Mouse (Mus musculus): Measurements from ENCODE around the gene Cdkn2b. TPM values are rescaled to one million over a fixed set of nuclear protein-coding genes. Genes with fewer than 3 reads are reported as not detected.
A peak's percentile ranks its signal among the peaks of the same experiment; 100 is the strongest.

Cdkn2b gene
- total RNA-seq (2021), result 1 to 10 TPM; 2.6 to 2.9 TPM

- intact Hi-C loops (cut with DNase I), result no loop called here
- DNase-seq (ENCODE audit: extremely low spot score in 1 of 2, low spot score in 2 of 2), result peak; percentile 38 to 88
Measured at GRCm38 (mm10) chr4:89310491-89311254, at the start of gene Cdkn2b. Cdkn2b (minus strand) TSS chr4:89311039.

GRCm38 (mm10) chr4:89360349-89360748 is 49.5 kb upstream of the Cdkn2b start:
- intact Hi-C loops (cut with DNase I), result no loop called here
- no peak for DNase-seq (ENCODE audit: extremely low spot score in 1 of 2, low spot score in 2 of 2)

DNA sequence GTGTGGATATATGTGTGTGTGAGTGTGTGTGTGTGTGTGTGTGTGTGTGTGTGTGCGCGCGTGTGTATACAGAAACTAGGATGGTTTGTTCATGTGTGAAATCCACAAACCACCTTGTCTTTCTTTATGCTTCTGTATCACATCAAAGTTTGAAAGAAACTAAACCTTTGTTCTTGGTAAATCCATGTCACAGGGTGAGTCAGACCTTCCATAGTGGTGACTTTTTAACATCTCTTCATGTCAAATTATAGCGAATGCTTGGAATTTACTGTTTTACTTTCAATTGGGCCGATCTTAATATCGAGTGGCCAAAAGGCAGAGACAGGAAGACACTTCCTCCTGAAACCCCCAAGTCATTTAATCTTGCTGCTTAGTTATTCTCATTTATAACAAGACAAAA is 48.7 kb upstream of the Cdkn2b start:
- intact Hi-C loops (cut with DNase I), result no loop called here
- no peak for DNase-seq (ENCODE audit: extremely low spot score in 1 of 2, low spot score in 2 of 2)

DNA sequence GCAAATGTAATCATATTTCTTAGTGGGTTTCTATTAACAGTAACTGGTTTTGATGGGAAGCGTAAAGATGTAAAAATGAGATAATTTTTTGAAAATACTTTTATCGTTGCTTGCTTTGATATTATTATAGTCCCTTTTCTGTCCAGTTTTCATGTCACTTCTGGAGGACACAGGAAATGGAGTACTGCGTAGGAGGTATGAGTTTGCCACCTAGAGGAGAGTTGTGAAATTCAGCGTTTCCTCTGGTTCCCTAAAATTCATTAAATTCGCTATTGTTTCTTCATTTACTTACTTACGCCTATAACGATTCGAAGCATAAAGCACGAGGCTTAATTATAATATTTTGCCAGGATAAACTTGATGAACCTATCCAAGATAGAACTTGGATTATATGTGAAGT is 43.1 kb upstream of the Cdkn2b start:
- DNase-seq (ENCODE audit: extremely low spot score in 1 of 2, low spot score in 2 of 2), result no peak
- intact Hi-C loops (cut with DNase I), result no loop called here

DNA sequence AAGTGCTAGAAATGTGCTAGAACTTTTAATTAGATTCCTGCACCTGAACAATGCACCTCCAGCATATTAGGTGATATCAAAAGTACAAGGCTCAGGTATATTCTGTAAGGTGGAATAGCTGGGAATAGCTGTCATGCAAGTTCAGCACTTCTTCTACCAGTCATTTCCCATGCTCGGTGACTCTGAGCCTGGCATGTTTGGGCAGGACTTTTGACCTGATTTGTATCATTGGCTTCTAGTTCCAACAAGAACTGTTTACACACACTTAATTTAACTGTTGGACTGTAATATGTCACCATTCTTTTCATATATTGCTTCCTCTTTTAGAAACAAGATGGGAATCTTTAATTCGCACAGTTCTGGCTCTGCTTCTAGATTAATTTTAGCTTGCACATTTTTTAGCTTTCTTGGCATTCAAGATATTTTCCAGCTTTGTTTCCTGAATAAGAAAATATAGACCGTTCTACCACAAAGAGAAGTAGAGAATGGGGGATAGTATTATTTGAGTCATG is 42.3 kb upstream of the Cdkn2b start:
- no peak for DNase-seq (ENCODE audit: extremely low spot score in 1 of 2, low spot score in 2 of 2)
- intact Hi-C loops (cut with DNase I), result no loop called here

DNA sequence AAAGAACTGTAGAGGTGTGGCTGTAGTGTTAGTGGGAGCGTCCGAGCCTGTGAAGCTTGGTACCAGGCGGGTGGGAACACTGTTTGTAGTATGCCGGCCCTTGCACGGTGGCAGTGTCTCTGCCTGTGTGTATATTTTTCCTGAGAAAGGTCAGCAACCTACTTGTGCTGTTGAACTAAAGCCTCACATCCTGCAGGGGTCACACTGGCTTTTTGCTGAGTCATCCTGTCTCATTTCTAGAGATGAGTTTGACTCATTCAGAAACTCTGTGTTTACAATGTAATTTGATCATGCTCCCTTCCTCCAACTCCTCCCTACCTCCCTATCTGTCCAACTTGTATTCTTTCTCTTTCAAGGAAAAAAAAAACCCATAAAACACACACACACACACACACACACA is 40.6 kb upstream of the Cdkn2b start:
- intact Hi-C loops (cut with DNase I), result no loop called here

DNA sequence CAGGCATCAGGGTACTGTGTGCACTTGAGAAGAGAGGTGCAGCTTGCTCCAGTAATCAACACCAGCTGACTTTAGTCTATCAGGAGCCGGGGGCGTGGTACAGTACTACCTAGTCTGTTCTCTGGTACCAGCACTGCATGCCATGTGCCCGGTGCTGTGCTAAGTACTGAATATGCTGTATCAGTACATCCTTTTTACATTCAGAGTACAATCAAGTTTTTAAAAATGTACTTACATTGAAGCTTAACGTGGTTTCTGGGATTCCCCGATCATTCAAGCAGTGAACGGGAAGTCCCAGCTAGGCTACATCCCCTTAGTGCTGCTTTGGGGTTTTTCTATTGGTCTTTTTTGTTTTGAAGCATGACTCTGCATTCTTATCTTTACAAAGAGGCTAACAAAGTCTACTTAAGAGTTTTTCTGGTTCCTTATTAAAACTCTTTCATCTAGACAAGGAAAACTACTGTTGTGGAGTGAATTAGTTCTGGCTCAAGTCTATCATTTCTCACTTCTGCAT is 40.2 kb upstream of the Cdkn2b start:
- intact Hi-C loops (cut with DNase I), result no loop called here
- DNase-seq (ENCODE audit: extremely low spot score in 1 of 2, low spot score in 2 of 2), result no peak

More for the DNA sequence above, 40.6 kb upstream of the Cdkn2b start:
- DNase-seq (ENCODE audit: extremely low spot score in 1 of 2, low spot score in 2 of 2), result no peak

GRCm38 (mm10) chr4:89350391-89350790 is 39.6 kb upstream of the Cdkn2b start:
- no peak for DNase-seq (ENCODE audit: extremely low spot score in 1 of 2, low spot score in 2 of 2)
- intact Hi-C loops (cut with DNase I), result no loop called here

DNA sequence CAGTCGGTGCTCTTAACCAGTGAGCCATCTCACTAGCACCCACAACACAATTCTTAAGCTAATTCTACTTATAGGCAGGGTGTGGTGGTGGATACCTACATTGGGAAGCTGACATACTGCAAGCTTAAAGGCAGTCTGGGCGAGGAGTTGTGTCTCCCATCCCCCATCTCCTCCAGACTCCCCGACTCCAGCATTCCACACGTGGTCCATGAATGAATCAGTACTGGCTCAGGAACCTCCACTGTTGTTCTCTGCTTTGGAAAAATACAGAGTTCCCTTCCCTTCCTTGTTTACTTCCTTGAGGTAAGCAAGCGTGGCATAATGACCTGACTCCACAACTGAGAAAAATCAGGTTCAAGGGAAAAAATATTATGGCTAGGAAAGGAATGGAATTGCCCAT is 38.0 kb upstream of the Cdkn2b start:
- intact Hi-C loops (cut with DNase I), result no loop called here
- DNase-seq (ENCODE audit: extremely low spot score in 1 of 2, low spot score in 2 of 2), result no peak

DNA sequence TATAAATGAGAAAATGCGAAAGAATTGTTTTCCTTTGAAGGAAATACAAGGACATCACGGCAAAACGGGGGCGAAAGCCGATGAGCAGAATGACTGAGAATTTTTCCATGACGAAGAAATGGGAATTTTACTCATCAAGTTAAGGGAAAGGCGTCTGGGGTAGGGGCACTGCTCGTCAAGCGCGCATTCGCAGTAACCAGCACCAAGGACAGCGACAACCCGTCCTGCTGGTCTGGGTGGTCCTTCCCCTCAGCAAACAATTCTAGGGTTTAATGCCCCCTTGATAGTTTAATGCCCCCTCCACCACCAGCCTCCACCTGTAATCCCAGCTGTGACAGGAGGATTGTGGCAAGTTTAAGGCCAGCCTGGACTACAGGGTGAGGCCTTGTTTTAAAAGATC is 2.6 kb upstream of the Cdkn2b start:
- no peak for DNase-seq (ENCODE audit: extremely low spot score in 1 of 2, low spot score in 2 of 2)
- intact Hi-C loops (cut with DNase I), result no loop called here

GRCm38 (mm10) chr4:89309996-89310395 is 843 bp downstream of the Cdkn2b start:
- intact Hi-C loops (cut with DNase I), result no loop called here
- DNase-seq (ENCODE audit: extremely low spot score in 1 of 2, low spot score in 2 of 2), result no peak

DNA sequence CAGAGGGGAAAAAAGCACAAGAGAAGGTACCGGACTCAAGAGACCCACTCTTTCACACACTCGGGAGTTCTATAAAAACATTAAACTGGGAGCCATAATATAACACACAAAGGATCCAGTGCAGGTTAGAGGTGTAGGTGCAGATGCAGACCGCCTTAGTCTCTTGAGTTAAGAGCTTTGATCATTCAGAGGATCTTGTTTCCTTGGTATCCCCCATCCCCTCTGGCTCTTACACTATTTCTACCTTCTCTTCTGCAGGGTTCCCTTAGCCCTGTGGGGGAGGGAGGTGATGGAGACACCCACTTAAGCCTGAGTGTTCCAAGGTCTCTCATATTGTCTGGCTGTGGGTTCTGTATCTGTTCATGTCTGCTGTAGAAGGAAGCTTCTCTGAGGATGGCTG is 2.8 kb downstream of the Cdkn2b start:
- intact Hi-C loops (cut with DNase I), result no loop called here

DNA sequence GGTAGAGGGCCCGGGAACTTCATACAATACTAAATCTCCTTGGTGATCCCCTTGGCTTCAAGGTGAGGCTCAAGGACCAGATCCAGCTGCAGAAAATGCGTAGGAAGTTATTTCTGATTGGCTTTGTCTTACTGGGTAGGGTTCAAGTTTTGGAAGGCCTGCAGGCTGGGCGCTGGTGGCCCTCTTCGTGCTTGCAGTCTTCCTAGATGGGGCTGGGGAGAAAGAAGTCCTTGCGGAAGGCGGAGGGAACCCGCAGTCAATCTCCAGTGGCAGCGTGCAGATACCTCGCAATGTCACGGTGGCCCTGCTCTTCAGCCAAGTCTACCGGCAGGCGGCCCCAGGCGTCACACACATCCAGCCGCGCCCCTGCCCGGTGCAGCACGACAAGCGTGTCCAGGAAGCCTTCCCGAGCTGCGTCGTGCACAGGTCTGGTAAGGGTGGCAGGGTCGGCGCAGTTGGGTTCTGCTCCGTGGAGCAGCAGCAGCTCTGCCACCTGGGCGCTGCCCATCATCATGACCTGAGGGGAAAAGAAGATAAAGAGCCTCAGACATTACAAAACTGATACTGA is 4.0 kb downstream of the Cdkn2b start:
- intact Hi-C loops (cut with DNase I), result no loop called here
- DNase-seq (ENCODE audit: extremely low spot score in 1 of 2, low spot score in 2 of 2), result peak in 1 of 2 experiments; percentile 25

More for the DNA sequence above, 2.8 kb downstream of the Cdkn2b start:
- no peak for DNase-seq (ENCODE audit: extremely low spot score in 1 of 2, low spot score in 2 of 2)

GRCm38 (mm10) chr4:89305691-89306090 is 5.1 kb downstream of the Cdkn2b start:
- intact Hi-C loops (cut with DNase I), result no loop called here
- no peak for DNase-seq (ENCODE audit: extremely low spot score in 1 of 2, low spot score in 2 of 2)

- peak in 1 of 2 experiments; percentile 21 for DNase-seq (ENCODE audit: extremely low spot score in 1 of 2, low spot score in 2 of 2)
- intact Hi-C loops (cut with DNase I), result no loop called here
Measured at GRCm38 (mm10) chr4:89303281-89303995, 7.4 kb downstream of the Cdkn2b start.

DNA sequence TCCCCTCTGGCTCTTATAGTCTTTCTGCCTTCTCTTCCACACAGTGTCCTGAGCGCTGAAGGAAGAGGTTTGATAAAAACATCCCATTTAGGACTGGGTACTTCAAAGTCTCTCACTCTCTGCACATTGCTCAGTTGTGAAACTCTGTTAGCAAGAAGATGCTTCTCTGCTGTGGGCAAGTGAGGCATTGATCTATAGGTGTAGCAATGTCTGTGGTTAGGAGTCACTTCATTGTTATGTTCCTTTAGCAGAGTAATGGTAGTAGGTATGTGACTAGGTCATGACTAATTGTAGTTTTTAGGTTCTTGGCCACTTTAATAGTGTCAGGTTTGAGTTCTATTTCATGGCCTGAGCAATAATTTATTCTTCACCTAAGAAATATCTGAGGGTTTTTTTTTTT is 8.7 kb downstream of the Cdkn2b start:
- intact Hi-C loops (cut with DNase I), result no loop called here

GRCm38 (mm10) chr4:89299721-89300120 is 11.1 kb downstream of the Cdkn2b start:
- intact Hi-C loops (cut with DNase I), result no loop called here
- DNase-seq (ENCODE audit: extremely low spot score in 1 of 2, low spot score in 2 of 2), result no peak

More for the DNA sequence above, 8.7 kb downstream of the Cdkn2b start:
- DNase-seq (ENCODE audit: extremely low spot score in 1 of 2, low spot score in 2 of 2), result no peak

DNA sequence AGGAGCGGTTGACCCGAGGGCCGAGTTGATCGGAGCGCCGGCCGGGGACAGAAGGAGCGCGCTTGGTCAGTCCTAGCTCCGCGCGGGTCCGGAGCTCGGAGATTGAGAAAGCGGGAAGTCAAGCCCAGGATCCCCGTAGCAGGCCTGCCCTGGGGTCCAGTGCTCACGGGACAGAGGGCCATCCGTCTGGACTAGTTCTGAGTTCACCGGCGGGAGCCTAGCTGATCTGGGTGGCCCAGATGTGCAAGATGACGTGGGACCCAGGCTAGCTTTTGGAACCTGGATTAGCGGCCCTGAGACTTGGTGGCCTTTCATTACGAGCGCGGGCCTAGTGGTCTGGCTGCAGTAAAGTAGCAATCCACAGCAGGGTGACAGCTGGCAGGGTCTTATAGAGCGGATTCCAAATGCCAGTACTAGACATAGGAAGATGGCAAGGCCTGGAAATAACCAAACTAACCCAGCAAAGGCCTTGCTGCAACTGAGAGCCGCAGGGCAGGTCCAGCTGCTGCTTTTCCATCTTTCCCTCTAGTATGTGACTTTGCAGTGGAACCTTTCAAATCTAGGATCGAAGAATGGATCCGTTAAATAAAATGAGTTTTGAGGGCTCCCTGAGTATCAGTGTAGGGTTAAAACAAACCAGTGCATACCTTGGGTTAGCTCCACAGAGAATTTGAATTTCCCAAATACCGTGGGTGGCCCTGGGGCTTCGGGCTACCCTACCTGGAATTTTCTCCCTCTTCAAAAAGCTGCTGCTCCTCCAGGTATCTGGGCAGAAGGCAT is 15.2 kb downstream of the Cdkn2b start:
- DNase-seq (ENCODE audit: extremely low spot score in 1 of 2, low spot score in 2 of 2), result no peak
- intact Hi-C loops (cut with DNase I), result no loop called here

Data from left cerebral cortex, postnatal 10 days (tissue).